Mouse (Mus musculus) mature B cell (primary cell): ENCODE results near the gene Fam186b.
"Not testable (repeated sequence)": the region's sequence is repeated elsewhere in the genome, so short reads cannot be mapped to it uniquely, and the experiment has no call there.

Experiments
- in situ Hi-C: fragments of 300-500 bp; cut with MboI; formaldehyde crosslinking; loops from 2 replicates; pipeline ENCODE4 v1.14.3; 2019

The Fam186b gene

GRCm38 (mm10) chr15:99259730-99260252, 35.9 kb downstream of the Fam186b start:
- in situ Hi-C loops = no loop called here

DNA sequence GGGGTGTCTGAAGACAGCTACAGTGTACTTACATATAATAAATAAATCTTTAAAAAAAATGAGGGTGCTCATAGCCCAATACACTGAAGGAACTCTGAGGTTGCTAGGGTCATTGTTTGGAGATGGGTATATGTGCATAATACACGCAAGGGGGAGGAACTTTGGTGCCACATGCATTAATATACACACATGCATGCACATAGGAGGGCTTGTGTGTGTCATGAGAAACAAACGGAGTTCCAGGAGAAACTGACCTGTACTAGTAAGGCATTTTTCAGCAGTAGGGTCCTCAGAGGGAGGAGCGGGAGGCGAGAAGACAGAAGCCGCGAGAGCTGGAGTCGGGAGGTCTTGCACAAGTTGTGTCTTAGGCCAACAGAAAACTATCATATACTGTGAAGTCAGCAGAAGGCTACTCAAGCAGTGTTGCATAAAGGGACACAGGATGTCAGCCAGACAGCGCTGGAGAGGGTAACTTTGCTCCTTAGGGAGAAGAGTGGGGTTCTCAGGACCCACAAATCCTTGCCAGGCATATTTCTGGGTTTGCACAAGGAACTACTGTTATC, 36.4 kb downstream of the Fam186b start:
- in situ Hi-C loops = no loop called here

DNA sequence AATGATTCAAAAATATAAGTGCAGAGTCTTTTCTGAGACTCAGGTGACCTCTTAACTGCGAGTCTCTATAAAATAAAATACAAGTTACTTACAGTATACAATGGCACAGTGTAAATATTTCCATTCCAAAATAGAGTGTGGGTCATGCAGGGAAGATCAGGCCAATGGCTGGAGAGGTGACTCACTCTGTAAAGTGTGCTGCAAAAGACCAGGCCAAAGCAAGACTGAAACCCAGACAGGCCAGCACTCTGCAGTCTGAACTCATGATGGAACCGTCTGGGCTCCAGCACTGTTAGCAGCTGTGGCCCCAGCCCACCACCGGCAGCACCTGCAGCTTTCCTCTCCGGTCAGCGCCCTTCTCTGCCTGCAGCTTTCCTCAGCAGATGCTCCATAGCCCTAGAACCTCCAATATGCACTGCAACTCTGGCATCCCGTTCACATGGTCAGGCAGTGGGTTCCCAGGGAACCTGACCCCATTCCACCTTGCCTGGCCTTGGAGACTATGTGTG, 40.4 kb downstream of the Fam186b start:
- in situ Hi-C loops = no loop called here

DNA sequence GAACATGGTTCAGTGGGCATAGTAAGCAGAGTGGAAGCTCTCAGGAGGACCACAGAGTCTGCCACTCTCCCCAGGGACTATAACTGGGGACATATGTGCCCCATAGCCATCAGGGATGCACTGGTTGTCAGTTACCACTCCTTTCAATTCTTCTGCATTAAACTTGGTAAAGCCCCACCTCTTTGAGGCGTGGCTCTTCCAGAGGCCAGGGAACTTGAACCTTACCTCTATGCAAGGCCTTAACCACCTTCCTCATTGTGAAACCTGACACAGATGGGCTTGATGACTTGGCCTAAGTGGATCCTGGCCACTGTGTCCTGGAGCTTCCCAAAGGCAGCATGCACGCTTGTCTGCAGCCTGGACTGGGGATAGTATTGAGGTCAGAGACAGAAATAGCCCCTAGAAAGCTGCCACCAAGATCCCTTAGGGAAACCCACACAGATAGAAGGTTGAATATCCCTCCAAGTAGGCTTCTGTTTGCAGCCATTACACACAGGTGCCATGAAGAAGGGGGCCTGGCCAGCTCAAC, 41.1 kb downstream of the Fam186b start:
- in situ Hi-C loops = no loop called here

DNA sequence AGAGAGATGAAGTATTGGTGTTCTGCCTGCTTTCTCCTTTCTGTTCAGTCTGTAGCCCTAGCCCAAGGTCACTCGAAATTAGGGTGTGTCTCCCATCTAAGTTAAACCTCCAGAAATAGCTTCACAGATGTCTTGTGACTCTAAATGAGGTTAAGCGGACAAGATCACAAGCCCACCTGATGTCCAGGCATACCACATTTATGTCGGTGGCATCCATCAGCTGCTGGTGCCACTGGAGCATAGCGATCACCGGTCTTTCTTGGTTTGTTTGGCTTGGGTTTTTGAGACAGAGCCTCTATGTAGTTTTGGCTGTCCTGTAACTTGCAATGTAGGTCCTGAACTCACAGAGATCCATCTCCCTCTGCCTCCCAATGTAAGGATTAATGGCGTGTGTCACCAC, 41.9 kb downstream of the Fam186b start:
- in situ Hi-C loops = no loop called here

GRCm38 (mm10) chr15:99253175-99253479, 42.6 kb downstream of the Fam186b start:
- in situ Hi-C loops = not testable (repeated sequence)

DNA sequence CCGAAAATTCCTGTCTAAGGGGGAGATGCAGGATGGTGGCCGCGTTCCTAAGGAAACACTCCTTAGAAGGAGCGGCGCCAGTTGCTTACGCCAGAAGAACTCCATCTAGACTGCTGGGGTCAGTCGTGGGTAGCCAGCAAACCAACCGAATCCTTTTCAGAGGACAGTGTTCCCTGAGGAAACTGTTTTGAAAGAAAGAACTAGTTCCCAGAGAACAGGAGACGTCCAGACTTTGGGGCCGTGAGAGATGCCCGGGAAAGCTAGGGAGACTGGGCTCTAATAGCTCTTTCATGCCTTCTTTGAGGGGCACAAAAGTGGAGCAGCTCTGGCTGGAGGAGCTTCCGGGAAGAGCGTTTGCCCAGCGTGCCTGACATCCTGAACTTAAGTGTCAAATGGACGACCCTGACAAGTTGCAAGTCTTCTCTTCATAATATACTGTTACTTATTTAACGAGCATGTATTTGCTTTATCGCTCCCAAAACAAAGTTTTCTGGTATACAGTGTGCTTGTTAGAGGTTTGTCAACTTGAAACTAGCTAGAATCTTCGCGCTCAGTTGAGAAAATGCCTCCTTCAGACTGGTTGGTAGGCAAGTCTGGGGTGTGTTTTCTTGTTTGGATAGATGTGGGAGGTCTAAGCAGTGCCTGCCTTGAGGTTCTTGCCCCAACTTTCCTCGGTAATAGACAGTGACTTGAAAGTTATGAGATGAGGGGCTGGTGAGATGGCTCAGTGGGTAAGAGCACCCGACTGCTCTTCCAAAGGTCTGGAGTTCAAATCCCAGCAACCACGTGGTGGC, 43.1 kb downstream of the Fam186b start:
- in situ Hi-C loops = no loop called here

- in situ Hi-C loops = no loop called here
Measured at GRCm38 (mm10) chr15:99251626-99252380, 43.9 kb downstream of the Fam186b start, which contains the start of gene Mcrs1. Gene Mcrs1, minus strand, starts transcription at chr15:99251961.

DNA sequence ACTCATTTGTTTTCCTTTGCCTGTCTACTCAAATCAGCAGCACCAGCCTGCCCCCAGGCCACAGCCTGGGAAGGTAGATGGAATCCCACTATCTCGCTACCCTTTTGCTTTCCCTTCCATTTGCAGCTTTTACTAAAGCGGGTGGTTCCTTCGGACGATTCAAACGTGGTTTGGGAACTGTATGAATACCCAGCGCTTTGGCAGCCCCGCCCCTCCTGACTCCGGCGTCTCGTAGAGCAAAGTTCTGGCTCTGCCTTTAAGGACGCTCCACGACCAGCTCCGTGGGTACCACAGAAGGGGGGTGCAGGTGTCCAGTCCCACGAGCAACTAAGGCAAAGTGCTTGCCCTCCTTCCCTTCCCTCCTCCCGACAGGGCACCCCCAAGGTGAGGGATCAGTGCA, 44.6 kb downstream of the Fam186b start:
- in situ Hi-C loops = not testable (repeated sequence)

GRCm38 (mm10) chr15:99249938-99250337, 45.8 kb downstream of the Fam186b start:
- in situ Hi-C loops = no loop called here

DNA sequence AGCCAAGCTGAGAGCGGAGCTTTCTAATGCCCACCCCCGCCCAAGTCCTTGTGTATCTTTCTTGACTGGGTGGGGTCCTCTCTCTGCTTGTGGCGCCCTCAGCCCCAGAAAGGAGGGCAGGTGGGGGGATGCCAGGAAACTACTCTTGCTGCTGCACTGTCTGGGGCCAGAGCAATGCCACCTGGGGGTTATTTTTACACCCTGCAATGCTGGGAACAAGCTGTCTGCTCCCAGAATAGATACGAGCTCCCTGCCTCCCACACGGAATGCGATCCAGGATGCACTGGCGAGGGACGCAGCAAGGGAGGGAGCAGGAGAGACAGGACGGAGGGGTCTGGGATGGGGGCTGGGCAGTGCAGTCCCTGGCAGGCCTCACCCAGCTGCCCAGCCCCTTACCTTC, 46.7 kb downstream of the Fam186b start:
- in situ Hi-C loops = no loop called here

GRCm38 (mm10) chr15:99246736-99247135, 49.0 kb downstream of the Fam186b start:
- in situ Hi-C loops = not testable (repeated sequence)

GRCm38 (mm10) chr15:99242045-99242444, 53.6 kb downstream of the Fam186b start:
- in situ Hi-C loops = no loop called here

DNA sequence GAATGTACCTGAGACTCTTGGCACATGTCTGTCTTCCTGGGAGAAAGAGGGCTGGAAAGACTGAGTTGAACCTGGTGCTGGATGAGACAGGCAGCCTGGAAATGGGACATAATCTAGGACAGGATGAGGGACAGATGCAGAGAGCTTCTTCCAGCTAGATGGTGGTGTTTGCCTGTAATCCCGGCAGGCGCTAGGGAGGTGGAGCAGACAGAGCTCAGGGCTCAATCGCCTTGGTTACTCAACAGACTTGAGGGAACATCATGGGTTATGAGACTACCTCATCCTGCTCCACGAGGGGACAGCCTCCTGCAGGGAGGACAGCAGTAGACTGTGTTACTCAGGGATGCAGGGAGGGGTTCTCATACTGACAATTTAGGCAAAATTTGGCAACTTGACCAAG, 54.4 kb downstream of the Fam186b start:
- in situ Hi-C loops = no loop called here

DNA sequence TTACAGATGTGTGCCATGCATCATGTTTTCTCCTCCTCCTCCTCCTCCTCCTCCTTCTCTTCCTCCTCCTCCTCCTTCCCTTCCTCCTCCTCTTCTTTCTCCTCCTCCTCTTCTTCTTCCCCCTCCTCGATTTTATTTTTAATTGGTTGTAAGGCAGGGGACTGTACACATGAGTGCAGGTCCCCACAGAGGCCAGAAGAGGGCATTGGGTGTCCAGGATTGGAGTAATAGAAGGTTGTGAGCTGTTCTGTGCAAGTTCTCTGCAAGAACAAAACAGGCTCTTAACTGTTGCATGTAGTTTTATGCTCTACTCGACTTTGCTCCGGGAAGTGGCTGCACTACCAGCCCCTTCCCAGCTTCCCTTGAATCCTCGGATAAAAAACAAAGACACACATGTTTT, 55.6 kb downstream of the Fam186b start:
- in situ Hi-C loops = no loop called here

- in situ Hi-C loops = no loop called here
Measured at GRCm38 (mm10) chr15:99238006-99238405, 57.7 kb downstream of the Fam186b start.

DNA sequence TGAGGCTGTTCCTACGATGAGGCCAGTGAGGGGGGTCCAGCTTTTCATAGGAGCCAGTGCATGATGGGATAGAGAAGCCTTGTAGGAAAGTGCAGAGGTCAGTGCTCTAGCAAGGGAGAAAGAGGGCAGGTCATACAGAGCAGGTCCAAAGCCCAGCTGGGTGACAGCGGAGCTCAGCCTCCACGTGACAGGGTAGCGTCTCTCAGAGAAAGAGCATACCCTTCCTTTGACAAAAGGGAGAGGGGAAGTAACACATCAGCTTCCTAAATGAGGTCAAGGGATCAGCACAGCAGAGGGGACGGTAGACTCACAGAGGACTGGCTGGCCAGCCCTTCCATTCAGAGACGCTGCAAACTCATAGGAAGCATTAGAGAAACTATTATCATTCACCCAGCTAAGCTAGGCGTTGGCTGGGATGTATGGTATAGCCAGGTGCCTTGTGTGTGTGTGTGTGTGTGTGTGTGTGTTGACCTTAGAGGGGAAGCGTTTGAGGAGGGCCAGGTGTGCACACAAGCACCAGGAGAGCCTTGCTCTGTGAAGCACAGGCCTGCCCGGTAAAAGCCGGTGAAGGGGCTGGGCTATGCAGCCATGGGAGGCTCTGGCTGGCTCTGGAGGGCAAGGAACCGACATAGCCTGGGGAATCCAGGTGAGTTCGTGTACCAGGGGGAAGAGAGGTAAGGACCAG, 61.2 kb downstream of the Fam186b start:
- in situ Hi-C loops = no loop called here

- in situ Hi-C loops = no loop called here
Measured at GRCm38 (mm10) chr15:99233719-99234118, 62.0 kb downstream of the Fam186b start.

GRCm38 (mm10) chr15:99231998-99232397, 63.7 kb downstream of the Fam186b start:
- in situ Hi-C loops = no loop called here

DNA sequence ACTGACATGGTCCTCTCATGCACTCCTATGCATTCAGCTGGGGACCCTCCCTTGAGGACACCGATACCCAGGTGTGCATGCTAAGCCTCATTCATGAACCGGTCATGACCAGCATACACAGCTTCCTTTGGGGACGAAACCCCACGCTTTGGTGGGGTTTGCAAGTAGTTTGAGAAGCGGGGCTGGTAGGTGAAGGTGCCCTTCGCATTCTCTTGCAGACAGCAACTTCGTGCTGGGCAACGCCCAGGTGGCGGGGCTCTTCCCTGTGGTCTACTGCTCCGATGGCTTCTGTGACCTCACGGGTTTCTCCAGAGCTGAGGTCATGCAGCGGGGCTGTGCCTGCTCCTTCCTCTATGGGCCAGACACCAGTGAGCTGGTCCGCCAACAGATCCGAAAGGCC, 69.6 kb downstream of the Fam186b start:
- in situ Hi-C loops = no loop called here

DNA sequence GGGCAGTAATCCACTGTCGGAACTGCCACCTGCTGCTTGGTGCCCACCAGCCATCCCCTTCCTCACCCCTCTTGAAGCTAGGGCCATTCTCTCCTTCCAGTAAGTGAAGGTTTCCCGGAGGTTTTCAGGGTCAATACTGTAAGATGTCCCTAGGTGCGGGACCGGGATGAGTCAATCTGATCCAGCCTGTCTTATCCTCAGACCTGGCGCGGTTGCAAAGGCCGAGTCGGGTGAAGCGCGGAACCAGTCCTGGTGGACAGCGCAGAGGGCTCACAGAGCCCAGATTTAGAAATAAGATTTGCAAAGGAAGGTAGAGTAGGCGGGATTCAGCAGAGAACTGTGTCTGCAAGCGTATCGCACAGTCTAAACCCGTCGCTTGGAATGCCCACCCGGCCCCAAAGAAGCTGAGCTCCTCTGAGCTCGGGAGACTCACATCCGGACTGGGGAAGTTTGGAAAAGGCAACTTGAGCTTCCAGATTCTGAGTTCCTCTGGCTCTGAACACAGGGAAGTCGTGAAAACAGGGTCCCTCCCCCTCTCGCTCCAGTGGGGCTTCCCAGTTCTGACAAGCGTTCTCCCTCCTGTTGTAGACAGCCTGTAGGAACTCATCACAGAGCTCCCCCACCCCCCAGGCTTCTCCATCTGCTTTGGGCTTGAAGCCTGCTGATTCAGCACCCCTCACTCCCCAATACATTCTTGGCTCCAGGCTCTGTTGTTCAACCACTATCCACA, 70.4 kb downstream of the Fam186b start:
- in situ Hi-C loops = no loop called here
